Mouse (Mus musculus) left cerebral cortex, adult 2 months (tissue): ENCODE results near the gene CK137956. TPM values are rescaled to one million over a fixed set of nuclear protein-coding genes. Genes with fewer than 3 reads are reported as not detected.

Experiments used
- DNase-seq, 2 experiments: peaks; one replicate each; pipeline ENCODE4 v3.0.0; 2021 to 2022; ENCODE audit warnings: low spot score in 2 of 2, mixed read lengths in 1 of 2; ENCODE audit errors: extremely low spot score in 1 of 2
- H3K27ac ChIP-seq: fragments of 200-600 bp; 2 replicates; pipeline ENCODE4 v1.8.1; 2022
- H3K4me3 ChIP-seq: fragments of 200-600 bp; 2 replicates; pipeline ENCODE4 v1.8.1; 2022
- CTCF ChIP-seq: fragments of 200-600 bp; IDR thresholded peaks from 2 replicates; pipeline ENCODE4 v1.8.1; 2022; ENCODE audit warnings: antibody characterized with exemption, mild to moderate bottlenecking, moderate library complexity
- intact Hi-C: fragments of 180-260 bp; cut with DNase I; formaldehyde crosslinking; loops from one replicate; pipeline ENCODE4 v1.15.1; 2025
- total RNA-seq, 2 experiments: library from RNA; stranded (reverse); gene quantifications; 2 replicates each; pipeline ENCODE4 v1.2.3; 2021

The CK137956 gene
- total RNA-seq, 2 experiments from 2014 or later = 1.1 to 1.6 TPM

DNA sequence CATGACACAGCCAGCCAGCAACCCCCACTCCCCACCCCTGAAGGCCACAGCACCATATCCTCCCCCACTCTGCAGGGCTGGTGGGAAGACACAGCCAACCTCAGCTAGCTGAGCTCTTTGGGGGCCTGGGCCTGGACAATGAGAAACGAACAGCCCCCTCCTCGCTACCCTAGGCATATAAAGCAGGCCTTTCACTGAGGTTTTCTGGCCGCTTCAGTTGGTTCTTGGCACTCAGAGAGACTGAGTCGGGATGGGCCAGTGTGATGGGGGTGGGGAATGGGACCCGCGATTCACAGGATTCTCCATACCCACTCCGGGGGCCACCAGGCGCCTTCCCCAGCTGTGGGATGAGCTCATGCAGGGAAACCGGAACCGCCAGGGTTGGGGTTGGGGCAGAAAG is 15.1 kb upstream of the CK137956 start:
- intact Hi-C loops = loop anchor here (5.0 kb wide), 4 partner anchors 124 to 444 kb away; no protein-coding TSS in a partner anchor
- TF ChIP-seq CTCF = no peak
- peak in 1 of 2 experiments; percentile 54 for DNase-seq
- Histone ChIP-seq H3K4me3 (peak overlapping the region; percentile 77), H3K27ac (no peak overlapping the region)

DNA sequence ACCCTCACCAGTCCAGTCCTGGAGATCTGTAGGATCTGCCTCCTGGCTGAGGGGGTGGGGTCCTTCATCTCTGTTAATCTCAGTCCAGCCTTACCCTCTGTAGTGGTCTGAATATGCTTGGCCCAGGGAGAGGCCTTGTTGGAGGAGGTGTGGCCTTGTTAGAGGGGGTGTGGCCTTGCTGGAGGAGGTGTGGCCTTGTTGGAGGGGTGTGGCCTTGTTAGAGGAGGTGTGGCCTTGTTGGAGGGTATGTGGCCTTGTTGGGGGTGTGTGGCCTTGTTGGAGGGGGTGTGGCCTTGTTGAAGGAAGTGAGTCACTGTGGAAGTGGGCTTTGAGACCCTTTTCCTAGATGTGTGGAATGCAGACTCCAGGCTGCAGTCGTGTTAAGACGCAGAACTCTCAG is 13.7 kb upstream of the CK137956 start:
- Histone ChIP-seq H3K27ac (no peak overlapping the region), H3K4me3 (no peak overlapping the region)
- no peak for TF ChIP-seq CTCF
- intact Hi-C loops = no loop called here
- DNase-seq = no peak

DNA sequence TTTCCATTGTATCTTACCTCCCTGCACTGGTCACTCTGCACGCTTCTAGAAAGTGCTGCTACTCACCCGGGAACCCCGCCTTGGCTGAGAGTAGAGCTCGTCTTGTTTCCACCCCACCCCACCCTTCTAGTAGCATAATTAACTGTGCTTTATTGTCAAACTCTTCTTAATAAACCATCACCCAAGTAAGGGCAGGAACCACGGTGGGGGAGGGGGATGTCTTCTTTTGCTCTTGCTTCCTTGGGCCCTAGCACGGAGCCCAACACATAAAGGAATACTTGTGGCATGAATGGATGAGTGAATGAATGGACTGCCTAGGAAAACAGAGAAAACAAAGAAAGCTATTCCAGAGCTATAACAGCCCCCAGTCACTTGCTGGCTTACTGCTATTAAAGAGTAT is 10.4 kb upstream of the CK137956 start:
- H3K27ac ChIP-seq = no peak overlapping the region
- no peak overlapping the region for H3K4me3 ChIP-seq
- no peak for DNase-seq
- intact Hi-C loops = no loop called here
- no peak for TF ChIP-seq CTCF

DNA sequence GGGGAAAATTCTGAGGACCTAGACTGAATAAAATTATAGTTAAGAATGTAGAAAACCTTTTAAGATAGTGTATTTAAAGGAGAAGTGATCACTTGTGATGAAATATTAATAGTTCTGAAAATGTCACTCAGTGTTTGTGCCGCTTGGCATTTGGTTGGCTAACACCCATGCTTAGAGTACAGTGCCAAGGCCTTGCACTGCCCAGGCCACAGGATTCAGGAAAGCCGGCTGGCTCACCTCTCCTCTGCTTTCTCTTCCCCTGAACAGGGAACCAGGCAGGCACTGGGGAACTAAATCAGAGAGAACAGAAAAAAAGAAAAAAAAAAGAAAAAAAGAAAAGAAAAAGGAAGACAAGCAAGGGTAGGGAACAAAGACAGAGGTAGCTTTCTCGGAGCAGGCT is 2.2 kb upstream of the CK137956 start:
- intact Hi-C loops = no loop called here
- no peak for DNase-seq
- no peak overlapping the region for H3K27ac ChIP-seq
- no peak overlapping the region for H3K4me3 ChIP-seq
- no peak for TF ChIP-seq CTCF

DNA sequence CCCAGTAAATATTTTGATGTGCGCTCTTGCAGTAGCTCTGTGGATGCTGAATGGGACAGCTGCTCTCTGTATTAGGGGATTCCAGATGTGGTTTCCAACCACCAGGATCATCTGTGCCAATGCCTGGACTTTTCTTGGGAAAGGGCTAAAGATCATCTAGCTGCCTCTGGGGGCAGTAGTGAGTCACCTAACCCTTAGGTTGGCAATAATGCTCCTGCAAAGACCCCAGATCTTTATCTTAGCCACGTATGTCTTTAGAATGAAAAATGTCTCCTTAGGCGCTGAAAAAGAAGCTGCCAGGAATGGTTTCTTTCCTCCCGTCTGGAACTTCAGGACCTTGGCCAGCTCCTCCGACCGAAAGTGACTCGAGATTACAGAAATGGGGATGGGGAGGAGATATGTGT is 731 bp downstream of the CK137956 start:
- TF ChIP-seq CTCF = peak; percentile 59
- intact Hi-C loops = no loop called here
- DNase-seq = no peak

DNA sequence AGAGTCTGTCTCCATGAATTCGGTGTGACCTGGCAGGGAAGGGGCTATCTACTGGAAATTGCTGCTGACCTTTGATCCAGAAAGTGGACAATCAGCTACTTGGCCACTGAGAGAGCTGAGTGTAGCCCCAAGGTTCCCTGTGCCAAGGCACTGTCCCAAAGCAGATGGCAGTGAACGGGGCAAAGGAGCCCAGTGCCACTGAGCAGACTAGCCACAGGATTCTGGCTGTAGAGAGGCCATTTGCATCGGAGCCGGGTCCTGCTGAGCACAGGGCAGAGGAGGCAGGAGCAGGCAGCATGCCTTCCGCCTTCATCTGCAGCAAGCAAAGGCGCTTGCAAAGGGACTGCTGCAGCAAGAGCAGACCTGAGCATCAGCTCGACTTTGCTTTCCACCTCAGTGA is 1.6 kb downstream of the CK137956 start:
- no peak for DNase-seq
- Histone ChIP-seq H3K27ac (no peak overlapping the region), H3K4me3 (no peak overlapping the region)
- intact Hi-C loops = no loop called here
- TF ChIP-seq CTCF = no peak

More for the DNA sequence above, 731 bp downstream of the CK137956 start:
- Histone ChIP-seq H3K4me3 (no peak overlapping the region), H3K27ac (no peak overlapping the region)

DNA sequence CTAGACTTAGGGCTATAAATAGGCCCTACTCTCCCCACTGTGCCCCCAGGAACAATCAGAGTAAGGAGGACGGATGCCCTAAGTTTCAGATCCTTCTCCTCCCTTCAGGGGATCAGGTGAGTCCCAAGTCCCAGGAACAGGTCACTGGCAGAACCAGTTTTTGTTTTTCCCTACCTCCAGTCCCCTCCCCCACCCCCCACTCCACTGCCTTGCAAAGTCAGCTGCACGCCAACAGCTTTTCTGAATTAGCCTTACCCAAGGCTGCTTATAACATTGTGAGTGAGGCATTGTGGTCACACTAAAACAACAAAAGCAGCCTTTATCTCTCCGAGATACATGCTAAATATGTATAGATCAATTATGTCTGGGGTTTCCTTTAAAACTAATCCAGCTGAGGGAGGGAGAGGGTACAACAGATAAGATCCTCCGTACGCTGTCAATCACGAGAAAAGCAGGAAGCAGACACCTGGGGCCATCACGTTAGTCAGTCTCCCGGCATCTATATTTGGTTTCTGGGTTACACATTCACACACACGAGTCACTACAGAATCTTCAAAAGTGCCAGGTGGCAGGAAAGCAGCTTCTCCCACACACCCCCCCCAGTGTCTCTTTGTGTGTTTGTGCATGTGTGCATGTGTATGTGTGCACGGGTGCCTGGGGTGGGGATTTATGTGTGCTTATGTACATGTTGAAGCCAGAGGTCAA is 17.6 kb downstream of the CK137956 start:
- DNase-seq = no peak
- no peak for TF ChIP-seq CTCF
- H3K27ac ChIP-seq = no peak overlapping the region
- no peak overlapping the region for H3K4me3 ChIP-seq
- intact Hi-C loops = no loop called here

DNA sequence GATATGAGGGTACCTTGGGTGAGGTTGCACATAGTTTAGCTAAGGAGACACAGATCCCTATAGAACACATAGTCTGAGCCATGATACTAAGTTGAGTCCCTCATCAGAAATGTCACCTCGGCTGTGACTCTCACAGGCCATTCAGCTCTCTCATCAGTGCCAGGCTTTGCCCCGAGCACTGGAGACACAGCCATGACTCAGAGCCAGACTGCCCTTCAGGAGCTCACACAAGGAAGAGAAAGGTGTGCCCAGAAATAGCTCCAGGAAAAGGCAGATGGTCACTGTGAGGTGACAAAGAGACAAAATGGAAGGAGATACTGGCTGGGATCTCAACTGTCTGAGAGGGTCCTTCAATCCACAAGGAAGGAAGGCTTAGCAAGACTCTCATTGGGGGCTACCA is 23.1 kb downstream of the CK137956 start:
- H3K4me3 ChIP-seq = no peak overlapping the region
- no peak for DNase-seq
- no peak for TF ChIP-seq CTCF
- intact Hi-C loops = no loop called here
- no peak overlapping the region for H3K27ac ChIP-seq

DNA sequence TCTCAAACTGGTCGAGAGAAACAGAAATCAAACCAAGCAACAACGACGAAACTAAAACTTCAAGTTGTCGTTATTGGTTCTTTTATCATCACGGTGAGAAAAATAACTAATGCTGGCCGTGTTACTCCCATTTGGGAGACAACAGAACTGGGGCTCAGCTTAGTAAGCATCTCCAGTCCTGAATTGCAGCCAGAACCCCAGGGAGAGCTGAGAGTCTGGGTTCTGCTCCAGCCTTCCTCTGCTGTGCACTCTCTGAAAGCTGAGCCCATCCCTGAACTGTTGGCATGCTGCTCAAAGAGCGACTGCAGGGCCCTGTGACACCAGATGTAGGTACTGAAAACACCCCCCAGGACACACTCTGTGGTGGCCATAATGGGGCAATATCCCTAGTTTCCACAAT is 33.3 kb downstream of the CK137956 start:
- intact Hi-C loops = no loop called here
- Histone ChIP-seq H3K27ac (no peak overlapping the region), H3K4me3 (no peak overlapping the region)
- TF ChIP-seq CTCF = no peak
- no peak for DNase-seq

DNA sequence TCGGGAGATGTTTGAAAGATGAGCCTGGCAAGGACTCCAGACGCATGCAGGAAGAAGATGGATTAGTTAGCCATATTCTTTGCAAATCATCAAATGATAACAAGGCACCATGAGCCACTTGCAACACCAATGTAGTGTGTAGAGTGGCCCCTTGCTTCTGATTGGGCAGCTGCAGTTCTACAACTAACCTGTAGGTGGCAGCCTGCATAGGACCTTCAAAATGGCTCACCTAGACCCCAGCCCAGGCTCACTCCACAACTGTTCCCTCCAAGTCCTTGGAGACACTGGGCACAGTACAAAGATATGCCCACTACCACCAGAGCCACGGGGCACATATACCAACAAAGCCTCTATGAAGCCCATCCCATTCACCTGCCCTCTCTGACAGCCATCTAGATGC is 35.4 kb downstream of the CK137956 start:
- Histone ChIP-seq H3K27ac (no peak overlapping the region), H3K4me3 (no peak overlapping the region)
- intact Hi-C loops = no loop called here
- peak; percentile 89 for TF ChIP-seq CTCF
- DNase-seq = peak; percentile 14 to 23

DNA sequence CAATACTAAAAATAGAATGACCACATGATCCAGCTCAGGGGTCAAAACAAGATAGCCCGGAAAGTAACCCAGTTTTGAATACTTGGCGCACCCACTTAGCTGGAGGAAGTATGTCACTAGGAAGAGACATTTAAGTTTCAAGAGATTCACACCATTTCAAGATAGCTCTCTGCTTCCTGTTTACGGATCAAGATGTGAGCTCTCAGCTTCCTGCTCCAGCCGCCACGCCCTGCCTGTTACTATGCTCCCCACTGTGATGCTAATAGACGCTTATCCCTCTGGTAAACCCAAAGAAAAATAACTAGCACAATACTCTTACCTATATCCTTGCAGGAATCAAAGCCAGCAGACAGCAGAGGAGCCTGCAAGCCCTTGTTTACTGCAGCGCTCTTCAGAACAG is 57.2 kb downstream of the CK137956 start:
- no peak for DNase-seq
- Histone ChIP-seq H3K4me3 (no peak overlapping the region), H3K27ac (no peak overlapping the region)
- intact Hi-C loops = no loop called here
- no peak for TF ChIP-seq CTCF

DNA sequence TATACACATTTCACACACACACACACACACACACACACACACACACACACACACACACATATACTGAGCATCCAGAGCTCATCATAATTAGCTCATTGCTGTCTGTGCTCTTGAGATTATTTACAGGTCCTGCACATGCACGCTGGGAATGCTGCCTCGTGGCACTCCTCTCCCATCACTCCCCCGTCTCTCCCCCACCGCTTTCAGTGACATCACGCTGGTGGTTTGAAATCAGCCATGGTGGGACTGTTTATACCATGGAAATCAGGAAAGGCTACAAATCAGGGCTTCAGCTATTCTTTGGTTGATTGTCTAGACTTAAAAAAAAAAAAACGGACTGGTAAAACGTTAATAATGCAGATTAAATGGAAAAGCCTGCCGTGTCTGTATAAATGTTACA is 63.6 kb downstream of the CK137956 start:
- DNase-seq = no peak
- H3K27ac ChIP-seq = no peak overlapping the region
- TF ChIP-seq CTCF = no peak
- no peak overlapping the region for H3K4me3 ChIP-seq
- intact Hi-C loops = loop anchor here (5.0 kb wide), 1 partner anchor 160 kb away; no protein-coding TSS in a partner anchor

DNA sequence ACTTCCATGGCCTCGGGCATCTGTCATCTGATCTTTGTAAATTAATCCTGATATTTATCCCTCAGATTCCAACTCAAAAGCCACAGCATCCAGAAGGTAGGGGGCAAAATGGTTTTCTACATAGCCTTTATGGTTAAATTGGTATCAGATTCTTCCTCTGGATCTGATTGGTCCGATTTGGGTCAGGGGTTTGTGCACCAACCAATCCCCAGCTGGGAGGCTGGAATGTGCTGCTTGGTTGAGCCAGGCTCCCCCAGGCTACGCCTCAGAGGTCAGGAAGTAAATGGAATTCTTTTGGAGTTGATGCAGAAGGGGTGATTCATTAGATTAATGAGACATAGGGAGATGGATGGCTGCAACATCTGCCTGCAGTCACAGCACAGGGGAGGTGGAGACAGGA is 66.8 kb downstream of the CK137956 start:
- intact Hi-C loops = no loop called here
- no peak overlapping the region for H3K4me3 ChIP-seq
- no peak for DNase-seq
- TF ChIP-seq CTCF = no peak
- no peak overlapping the region for H3K27ac ChIP-seq
